Mouse (Mus musculus) midbrain, embryonic 12.5 days (tissue): ENCODE measurements around the gene Tmem108. TPM values are rescaled to one million over a fixed set of nuclear protein-coding genes. Genes with fewer than 3 reads are reported as not detected.
A peak's percentile ranks its signal among the peaks of the same experiment; 100 is the strongest.

Experiments used
- ATAC-seq: fragments of 200-750 bp; cut with Nextera tagmentation; 2 replicates; pipeline ENCODE4 v1.8.0; 2017; ENCODE audit warnings: low read depth, moderate TSS enrichment, moderate library complexity; ENCODE audit not compliant: low FRiP score
- H3K27ac ChIP-seq: fragments of 300-500 bp; sonication (generic); replicated peaks from 2 replicates; pipeline ENCODE4 v1.5.1; 2016; ENCODE audit warnings: mild to moderate bottlenecking
- H3K27me3 ChIP-seq: fragments of 300-500 bp; sonication (generic); 2 replicates; pipeline ENCODE4 v1.6.1; 2016; ENCODE audit warnings: mild to moderate bottlenecking
- H3K36me3 ChIP-seq: fragments of 300-500 bp; sonication (generic); 2 replicates; pipeline ENCODE4 v1.6.1; 2016
- H3K4me1 ChIP-seq: fragments of 300-500 bp; sonication (generic); 2 replicates; pipeline ENCODE4 v1.6.1; 2016
- H3K4me2 ChIP-seq: fragments of 300-500 bp; sonication (generic); replicated peaks from 2 replicates; pipeline ENCODE4 v1.6.1; 2016; ENCODE audit warnings: mild to moderate bottlenecking, moderate library complexity
- H3K4me3 ChIP-seq: fragments of 300-500 bp; sonication (generic); 2 replicates; pipeline ENCODE4 v1.5.1; 2016; ENCODE audit warnings: mild to moderate bottlenecking
- H3K9ac ChIP-seq: fragments of 300-500 bp; sonication (generic); replicated peaks from 2 replicates; pipeline ENCODE4 v1.6.1; 2016; ENCODE audit warnings: mild to moderate bottlenecking, moderate library complexity
- H3K9me3 ChIP-seq: fragments of 300-500 bp; sonication (generic); 2 replicates; pipeline ENCODE4 v1.6.1; 2016; ENCODE audit warnings: mild to moderate bottlenecking
- WGBS: fragments of 180-500 bp; shearing (Covaris S2); methylation state at CpG from one replicate; pipeline ENCODE4 v1.1.7; 2016; 5-methylcytosine and 5-hydroxymethylcytosine counted together
- polyA plus RNA-seq: library from polyadenylated mRNA; unstranded; fragments of >200 nt; fragmentation: Nextera tagmentation; extraction: Ambion mirVana; gene quantifications from 2 replicates; pipeline ENCODE4 v1.2.1, GENCODE M21; 2016

Tmem108 gene
- polyA plus RNA-seq, 1 experiment from 2014 or later = 14.0 TPM

GRCm38 (mm10) chr9:103652127-103652882 lies 109.3 kb downstream of the Tmem108 start:
- Histone ChIP-seq H3K27ac (no peak overlapping the region), H3K4me3 (no peak overlapping the region), H3K4me2 (no peak overlapping the region), H3K27me3 (no peaks in the 10 kb centered on the region; the same call in 1 of the 2 replicates), H3K9me3 (no peaks in the 10 kb centered on the region), H3K36me3 (no peaks in the 10 kb centered on the region), H3K4me1 (peaks cover 56% of the 10 kb centered on the region), H3K9ac (no peak overlapping the region)
- WGBS = 62% methylated on average over 8 of the region's 8 CpGs
- ATAC-seq = no peak

GRCm38 (mm10) chr9:103646605-103647004 lies 115.0 kb downstream of the Tmem108 start:
- Histone ChIP-seq H3K4me3 (no peak overlapping the region), H3K4me2 (no peak overlapping the region), H3K27ac (no peak overlapping the region), H3K9me3 (no peaks in the 10 kb centered on the region), H3K36me3 (no peaks in the 10 kb centered on the region), H3K9ac (no peak overlapping the region), H3K27me3 (no peaks in the 10 kb centered on the region), H3K4me1 (peaks cover 7% of the 10 kb centered on the region)
- WGBS = 75% methylated on average over 2 of the region's 2 CpGs
- ATAC-seq = no peak

- Histone ChIP-seq H3K4me2 (no peak overlapping the region), H3K36me3 (no peaks in the 10 kb centered on the region), H3K4me3 (no peak overlapping the region), H3K27me3 (no peaks in the 10 kb centered on the region), H3K27ac (no peak overlapping the region), H3K4me1 (peaks cover 13% of the 10 kb centered on the region; the same call in 1 of the 2 replicates), H3K9ac (no peak overlapping the region), H3K9me3 (no peaks in the 10 kb centered on the region)
- WGBS = 92% methylated on average over 7 of the region's 7 CpGs
- ATAC-seq = no peak
Measured at GRCm38 (mm10) chr9:103645724-103646123, 115.9 kb downstream of the Tmem108 start.

GRCm38 (mm10) chr9:103642300-103642699 lies 119.3 kb downstream of the Tmem108 start:
- no peak overlapping the region for H3K9ac ChIP-seq
- H3K4me2 ChIP-seq = no peak overlapping the region
- H3K27ac ChIP-seq = no peak overlapping the region
- ATAC-seq = no peak
- WGBS = 72% methylated on average over 10 of the region's 10 CpGs
- H3K4me1 ChIP-seq = peaks cover 14% of the 10 kb centered on the region; the same call in 1 of the 2 replicates
- no peaks in the 10 kb centered on the region for H3K36me3 ChIP-seq
- no peaks in the 10 kb centered on the region for H3K27me3 ChIP-seq
- no peak overlapping the region for H3K4me3 ChIP-seq
- no peaks in the 10 kb centered on the region for H3K9me3 ChIP-seq

GRCm38 (mm10) chr9:103641340-103641739 lies 120.3 kb downstream of the Tmem108 start:
- 92% methylated on average over 4 of the region's 4 CpGs for WGBS
- Histone ChIP-seq H3K27me3 (no peaks in the 10 kb centered on the region), H3K4me3 (no peak overlapping the region), H3K9ac (no peak overlapping the region), H3K4me2 (no peak overlapping the region), H3K9me3 (no peaks in the 10 kb centered on the region), H3K36me3 (no peaks in the 10 kb centered on the region), H3K27ac (no peak overlapping the region), H3K4me1 (peaks cover 19% of the 10 kb centered on the region)
- ATAC-seq = no peak

GRCm38 (mm10) chr9:103639413-103639812 lies 122.2 kb downstream of the Tmem108 start:
- H3K9ac ChIP-seq = no peak overlapping the region
- H3K27me3 ChIP-seq = no peaks in the 10 kb centered on the region
- H3K9me3 ChIP-seq = no peaks in the 10 kb centered on the region
- H3K4me2 ChIP-seq = no peak overlapping the region
- no peak for ATAC-seq
- H3K27ac ChIP-seq = no peak overlapping the region
- no peaks in the 10 kb centered on the region for H3K36me3 ChIP-seq
- 65% methylated on average over 1 of the region's 1 CpGs for WGBS
- no peak overlapping the region for H3K4me3 ChIP-seq
- peaks cover 20% of the 10 kb centered on the region for H3K4me1 ChIP-seq

GRCm38 (mm10) chr9:103637451-103637850 lies 124.2 kb downstream of the Tmem108 start:
- H3K27me3 ChIP-seq = 0 out of 2 replicates have a peak, but pooled peaks cover 5% of the 10 kb centered on the region
- H3K36me3 ChIP-seq = no peaks in the 10 kb centered on the region
- no peaks in the 10 kb centered on the region for H3K9me3 ChIP-seq
- no peak overlapping the region for H3K4me2 ChIP-seq
- 85% methylated on average over 3 of the region's 3 CpGs for WGBS
- H3K4me1 ChIP-seq = peaks cover 20% of the 10 kb centered on the region
- no peak overlapping the region for H3K9ac ChIP-seq
- no peak overlapping the region for H3K4me3 ChIP-seq
- no peak for ATAC-seq
- H3K27ac ChIP-seq = no peak overlapping the region

GRCm38 (mm10) chr9:103636847-103637246 lies 124.8 kb downstream of the Tmem108 start:
- Histone ChIP-seq H3K4me1 (peaks cover 20% of the 10 kb centered on the region), H3K36me3 (no peaks in the 10 kb centered on the region), H3K9me3 (no peaks in the 10 kb centered on the region), H3K4me3 (no peak overlapping the region), H3K9ac (no peak overlapping the region), H3K27ac (no peak overlapping the region), H3K4me2 (no peak overlapping the region), H3K27me3 (0 out of 2 replicates have a peak, but pooled peaks cover 5% of the 10 kb centered on the region)
- ATAC-seq = no peak
- WGBS = 49% methylated on average over 3 of the region's 3 CpGs

- no peak overlapping the region for H3K9ac ChIP-seq
Measured at GRCm38 (mm10) chr9:103628861-103629469, 132.7 kb downstream of the Tmem108 start.

GRCm38 (mm10) chr9:103627404-103627900 lies 134.2 kb downstream of the Tmem108 start:
- H3K9me3 ChIP-seq = no peaks in the 10 kb centered on the region
- 83% methylated on average over 8 of the region's 8 CpGs for WGBS
- H3K9ac ChIP-seq = no peak overlapping the region
- H3K27me3 ChIP-seq = peaks cover 20% of the 10 kb centered on the region
- H3K4me1 ChIP-seq = peaks cover 15% of the 10 kb centered on the region
- no peak overlapping the region for H3K27ac ChIP-seq
- H3K4me2 ChIP-seq = no peak overlapping the region
- no peaks in the 10 kb centered on the region for H3K36me3 ChIP-seq
- H3K4me3 ChIP-seq = no peak overlapping the region
- no peak for ATAC-seq

More at GRCm38 (mm10) chr9:103628861-103629469, 132.7 kb downstream of the Tmem108 start:
- H3K27ac ChIP-seq = no peak overlapping the region; the same call in 1 of the 2 replicates
- H3K4me3 ChIP-seq = no peak overlapping the region
- no peaks in the 10 kb centered on the region for H3K36me3 ChIP-seq
- peaks cover 19% of the 10 kb centered on the region for H3K27me3 ChIP-seq
- 0 out of 2 replicates have a peak overlapping the region, but pooled peaks have one; percentile 3 for H3K4me2 ChIP-seq
- WGBS = 11% methylated on average over 9 of the region's 9 CpGs
- peaks cover 15% of the 10 kb centered on the region for H3K4me1 ChIP-seq
- ATAC-seq = no peak
- H3K9me3 ChIP-seq = no peaks in the 10 kb centered on the region

GRCm38 (mm10) chr9:103626156-103626555 lies 135.5 kb downstream of the Tmem108 start:
- Histone ChIP-seq H3K27me3 (peaks cover 20% of the 10 kb centered on the region), H3K4me1 (peaks cover 15% of the 10 kb centered on the region), H3K27ac (no peak overlapping the region), H3K9ac (no peak overlapping the region), H3K4me3 (no peak overlapping the region), H3K9me3 (no peaks in the 10 kb centered on the region), H3K36me3 (no peaks in the 10 kb centered on the region), H3K4me2 (no peak overlapping the region)
- ATAC-seq = no peak
- WGBS = 90% methylated on average over 4 of the region's 4 CpGs

- H3K27me3 ChIP-seq = peaks cover 20% of the 10 kb centered on the region
- no peak overlapping the region for H3K4me3 ChIP-seq
- ATAC-seq = no peak
- no peak overlapping the region for H3K9ac ChIP-seq
- no peak overlapping the region for H3K27ac ChIP-seq
- no peaks in the 10 kb centered on the region for H3K36me3 ChIP-seq
- peaks cover 15% of the 10 kb centered on the region for H3K4me1 ChIP-seq
- no peaks in the 10 kb centered on the region for H3K9me3 ChIP-seq
- no peak overlapping the region for H3K4me2 ChIP-seq
- WGBS = 52% methylated on average over 1 of the region's 1 CpGs
Measured at GRCm38 (mm10) chr9:103624649-103625048, 137.0 kb downstream of the Tmem108 start.
